Mouse (Mus musculus) neural tube, embryonic 14.5 days (tissue): ENCODE measurements around the gene Usp47. TPM values are rescaled to one million over a fixed set of nuclear protein-coding genes. Genes with fewer than 3 reads are reported as not detected.

Source experiments
- ATAC-seq: fragments of 200-750 bp; cut with Nextera tagmentation; 2 replicates; pipeline ENCODE4 v1.8.0; 2017; ENCODE audit warnings: low read depth, mild to moderate bottlenecking, moderate TSS enrichment, moderate library complexity
- H3K27ac ChIP-seq: fragments of 300-500 bp; sonication (generic); 2 replicates; pipeline ENCODE4 v1.5.1; 2014; ENCODE audit warnings: low read depth, mild to moderate bottlenecking, control low read depth, low read length, moderate library complexity, mixed read lengths
- H3K27me3 ChIP-seq: fragments of 300-500 bp; sonication (generic); 2 replicates; pipeline ENCODE4 v1.6.1; 2014; ENCODE audit warnings: low read length; ENCODE audit not compliant: control insufficient read depth, insufficient read depth
- H3K36me3 ChIP-seq: fragments of 300-500 bp; sonication (generic); 2 replicates; pipeline ENCODE4 v1.6.1; 2014; ENCODE audit warnings: low read length, mixed read lengths; ENCODE audit not compliant: control insufficient read depth, insufficient read depth
- H3K4me1 ChIP-seq: fragments of 300-500 bp; sonication (generic); 2 replicates; pipeline ENCODE4 v1.6.1; 2014; ENCODE audit warnings: low read length; ENCODE audit not compliant: control insufficient read depth, insufficient read depth
- H3K4me2 ChIP-seq: fragments of 300-500 bp; sonication (generic); 2 replicates; pipeline ENCODE4 v1.6.1; 2014; ENCODE audit warnings: mild to moderate bottlenecking, low read depth, low read length, control low read depth
- H3K4me3 ChIP-seq: fragments of 300-500 bp; sonication (generic); 2 replicates; pipeline ENCODE4 v1.5.1; 2014; ENCODE audit warnings: low read depth, low read length, control low read depth, mixed read lengths
- H3K9ac ChIP-seq: fragments of 300-500 bp; sonication (generic); replicated peaks from 2 replicates; pipeline ENCODE4 v1.6.1; 2014; ENCODE audit warnings: low read depth, mild to moderate bottlenecking, control low read depth, low read length, mixed read lengths
- H3K9me3 ChIP-seq: fragments of 300-500 bp; sonication (generic); 2 replicates; pipeline ENCODE4 v1.6.1; 2016; ENCODE audit warnings: low read length; ENCODE audit not compliant: control insufficient read depth
- WGBS: fragments of 180-500 bp; shearing (Covaris S2); extraction: QIAGEN DNeasy Blood & Tissue Kit; methylation state at CpG from one replicate; pipeline ENCODE4 v1.1.7; 2014; 5-methylcytosine and 5-hydroxymethylcytosine counted together
- polyA plus RNA-seq: library from polyadenylated mRNA; unstranded; fragments of >200 nt; fragmentation: Nextera tagmentation; extraction: Ambion mirVana; gene quantifications from 2 replicates; pipeline ENCODE4 v1.2.1, GENCODE M21; 2014

Usp47 gene
- polyA plus RNA-seq, 1 experiment from 2014 or later = 86.2 TPM

DNA sequence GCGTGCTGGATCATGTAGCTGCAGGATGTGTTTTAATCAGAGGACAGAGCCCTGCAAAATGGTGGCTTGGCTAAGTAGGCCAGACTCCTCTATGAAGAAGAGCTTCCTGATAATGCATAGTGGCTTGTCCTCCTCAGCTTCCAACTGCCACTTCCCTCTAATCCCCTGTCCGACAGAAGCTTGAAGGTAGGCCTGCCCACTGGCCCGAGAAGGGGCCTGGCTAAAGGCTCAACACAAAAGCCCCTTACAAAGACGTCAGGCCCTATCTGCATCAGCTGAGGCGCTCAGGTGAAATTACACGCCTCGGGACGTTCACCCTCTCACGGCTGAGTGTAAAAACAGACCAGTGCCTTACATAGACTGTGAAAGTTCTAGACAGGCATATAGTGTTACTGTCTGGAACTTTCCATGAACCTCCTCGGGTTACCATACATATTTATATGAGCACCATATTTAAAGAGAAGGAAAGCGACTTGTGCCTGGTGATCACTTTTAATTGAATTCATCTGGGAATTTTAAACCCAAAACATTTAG lies 121.4 kb downstream of the Usp47 start:
- H3K36me3 ChIP-seq = no peaks in the 10 kb centered on the region
- no peaks in the 10 kb centered on the region for H3K27me3 ChIP-seq
- no peak for ATAC-seq
- H3K9me3 ChIP-seq = no peaks in the 10 kb centered on the region
- no peak overlapping the region for H3K27ac ChIP-seq
- H3K9ac ChIP-seq = no peak overlapping the region
- 0 out of 2 replicates have a peak, but pooled peaks cover 6% of the 10 kb centered on the region for H3K4me1 ChIP-seq
- no peak overlapping the region for H3K4me3 ChIP-seq
- WGBS = 77% methylated on average over 11 of the region's 11 CpGs
- no peak overlapping the region for H3K4me2 ChIP-seq

GRCm38 (mm10) chr7:112147979-112148378 lies 124.7 kb downstream of the Usp47 start:
- Histone ChIP-seq H3K9ac (no peak overlapping the region), H3K4me3 (no peak overlapping the region), H3K4me2 (no peak overlapping the region), H3K9me3 (no peaks in the 10 kb centered on the region), H3K27me3 (no peaks in the 10 kb centered on the region), H3K4me1 (0 out of 2 replicates have a peak, but pooled peaks cover 6% of the 10 kb centered on the region), H3K36me3 (no peaks in the 10 kb centered on the region), H3K27ac (no peak overlapping the region)
- 81% methylated on average over 2 of the region's 2 CpGs for WGBS
- ATAC-seq = no peak

DNA sequence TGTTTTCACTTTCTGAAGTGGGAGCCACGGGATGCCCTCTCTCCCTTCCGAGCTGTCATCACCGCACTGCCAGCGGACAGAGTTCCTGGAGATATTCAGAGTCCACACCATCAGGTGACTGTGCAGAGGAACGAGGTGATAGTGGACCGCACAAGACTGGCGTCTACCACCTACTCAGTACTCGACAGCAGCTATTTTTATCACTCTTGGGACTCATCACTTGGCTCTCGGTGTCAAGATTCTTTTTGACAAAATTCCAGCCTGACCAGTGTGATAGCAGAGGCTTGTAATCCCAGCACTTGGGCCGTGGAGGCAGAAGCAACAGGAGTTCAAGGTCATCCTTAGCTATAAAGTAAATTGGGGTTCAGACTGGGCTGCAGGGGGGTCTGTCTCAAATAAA lies 125.8 kb downstream of the Usp47 start:
- Histone ChIP-seq H3K9me3 (no peaks in the 10 kb centered on the region), H3K27ac (no peak overlapping the region), H3K4me3 (no peak overlapping the region), H3K27me3 (no peaks in the 10 kb centered on the region), H3K36me3 (no peaks in the 10 kb centered on the region), H3K4me2 (no peak overlapping the region), H3K9ac (no peak overlapping the region), H3K4me1 (no peaks in the 10 kb centered on the region)
- no peak for ATAC-seq
- 90% methylated on average over 10 of the region's 10 CpGs for WGBS

GRCm38 (mm10) chr7:112154445-112154844 lies 131.1 kb downstream of the Usp47 start:
- no peaks in the 10 kb centered on the region for H3K36me3 ChIP-seq
- H3K9me3 ChIP-seq = no peaks in the 10 kb centered on the region
- no peak overlapping the region for H3K27ac ChIP-seq
- 56% methylated on average over 4 of the region's 4 CpGs for WGBS
- peaks cover 5% of the 10 kb centered on the region; the same call in 1 of the 2 replicates for H3K4me1 ChIP-seq
- H3K4me3 ChIP-seq = no peak overlapping the region
- no peak overlapping the region for H3K4me2 ChIP-seq
- ATAC-seq = no peak
- no peaks in the 10 kb centered on the region for H3K27me3 ChIP-seq
- no peak overlapping the region for H3K9ac ChIP-seq

- Histone ChIP-seq H3K4me2 (no peak overlapping the region), H3K4me3 (no peak overlapping the region), H3K36me3 (no peaks in the 10 kb centered on the region), H3K27ac (no peak overlapping the region), H3K9me3 (no peaks in the 10 kb centered on the region), H3K9ac (no peak overlapping the region), H3K27me3 (no peaks in the 10 kb centered on the region), H3K4me1 (peaks cover 5% of the 10 kb centered on the region; the same call in 1 of the 2 replicates)
- WGBS = 44% methylated on average over 1 of the region's 1 CpGs
- no peak for ATAC-seq
Measured at GRCm38 (mm10) chr7:112155194-112155593, 131.9 kb downstream of the Usp47 start.

DNA sequence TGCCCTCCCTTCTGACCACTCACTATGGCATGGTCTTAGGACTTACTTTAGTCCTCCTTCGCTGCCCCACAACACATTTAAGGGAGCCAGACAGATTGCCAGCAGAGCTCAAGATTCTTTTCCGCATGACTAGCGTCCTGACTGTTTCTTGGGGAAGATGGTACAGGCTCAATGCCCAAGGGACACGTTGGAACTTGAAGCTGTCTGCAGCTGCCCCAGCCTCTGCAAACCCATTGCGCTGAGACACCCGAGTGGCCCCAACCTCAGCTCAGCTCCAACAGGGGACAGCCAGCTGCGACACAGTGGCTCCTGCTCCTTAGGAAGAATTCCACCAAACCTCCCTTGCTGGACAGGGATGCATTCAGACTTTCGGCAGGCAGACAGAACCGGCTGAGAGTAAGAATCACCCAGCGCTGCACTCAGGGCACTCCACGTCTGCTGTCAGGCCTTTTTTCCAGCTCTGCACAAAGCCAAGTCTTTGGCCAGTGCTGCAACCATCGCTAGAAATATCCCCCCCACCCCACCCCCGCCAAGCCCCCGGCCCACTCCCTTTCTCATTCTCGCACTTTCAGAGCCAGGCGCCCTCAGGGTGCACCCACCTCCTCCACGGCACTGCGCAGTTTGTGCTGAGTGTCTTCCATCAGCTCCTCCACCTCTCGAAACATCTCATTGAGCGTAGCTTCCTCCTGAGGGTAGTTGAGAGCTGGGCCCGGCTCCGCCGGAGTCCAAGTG lies 134.4 kb downstream of the Usp47 start:
- Histone ChIP-seq H3K4me1 (peaks cover 5% of the 10 kb centered on the region; the same call in 1 of the 2 replicates), H3K4me2 (peak overlapping the region; percentile 62), H3K27me3 (no peaks in the 10 kb centered on the region), H3K36me3 (no peaks in the 10 kb centered on the region), H3K4me3 (peak overlapping the region; percentile 38), H3K9me3 (no peaks in the 10 kb centered on the region), H3K27ac (no peak overlapping the region), H3K9ac (peak overlapping the region; percentile 65)
- WGBS = 10% methylated on average over 23 of the region's 23 CpGs
- ATAC-seq = peak; percentile 41

GRCm38 (mm10) chr7:112158316-112158741 lies 135.0 kb downstream of the Usp47 start:
- Histone ChIP-seq H3K4me2 (peak overlapping the region; percentile 62), H3K9me3 (no peaks in the 10 kb centered on the region), H3K4me3 (peak overlapping the region; percentile 38), H3K27ac (no peak overlapping the region), H3K9ac (peak overlapping the region; percentile 65), H3K27me3 (no peaks in the 10 kb centered on the region), H3K4me1 (peaks cover 5% of the 10 kb centered on the region; the same call in 1 of the 2 replicates), H3K36me3 (no peaks in the 10 kb centered on the region)
- under 1% methylated on average over 22 of the region's 23 CpGs for WGBS
- peak; percentile 55 for ATAC-seq

GRCm38 (mm10) chr7:112158942-112159341 lies 135.6 kb downstream of the Usp47 start, which contains the start of gene Dkk3:
Gene Dkk3 (minus strand): TSS chr7:112159057.
- Histone ChIP-seq H3K4me3 (peak within 1 kb of the TSS; percentile 38), H3K9me3 (no peaks in the 10 kb centered on the region), H3K9ac (peak within 1 kb of the TSS; percentile 65), H3K27me3 (no peaks in the 10 kb centered on the region), H3K27ac (no peak within 1 kb of the TSS), H3K4me1 (peaks cover 5% of the 10 kb centered on the region; the same call in 1 of the 2 replicates), H3K4me2 (peak within 1 kb of the TSS; percentile 62), H3K36me3 (no peaks in the 10 kb centered on the region)
- WGBS = 5% methylated on average over 21 of the region's 21 CpGs
- ATAC-seq = peak; percentile 51; the same call in 1 of the 2 replicates

DNA sequence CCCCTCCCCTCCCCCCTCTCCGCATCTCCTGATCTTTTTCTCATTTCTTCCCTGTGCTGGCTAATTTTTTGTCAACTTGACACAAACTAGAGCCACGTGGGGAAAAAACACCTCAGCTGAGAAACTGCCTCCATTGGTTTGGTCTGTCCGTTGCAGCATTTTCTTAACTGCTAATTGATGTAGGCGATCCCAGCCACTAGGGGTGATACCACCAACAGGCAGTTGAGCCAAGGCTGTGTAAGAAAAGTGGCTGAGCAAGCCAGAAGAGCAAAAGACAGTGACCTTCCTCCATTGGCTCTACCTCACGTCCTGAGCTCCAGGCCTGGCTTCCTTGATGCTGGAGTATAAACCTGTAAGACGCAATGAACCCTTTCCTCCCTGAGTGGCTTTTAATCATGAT lies 136.5 kb downstream of the Usp47 start:
- no peaks in the 10 kb centered on the region for H3K9me3 ChIP-seq
- H3K4me2 ChIP-seq = no peak overlapping the region
- no peak overlapping the region for H3K27ac ChIP-seq
- H3K4me3 ChIP-seq = no peak overlapping the region
- H3K4me1 ChIP-seq = peaks cover 5% of the 10 kb centered on the region; the same call in 1 of the 2 replicates
- ATAC-seq = no peak
- no peaks in the 10 kb centered on the region for H3K36me3 ChIP-seq
- no peaks in the 10 kb centered on the region for H3K27me3 ChIP-seq
- no peak overlapping the region for H3K9ac ChIP-seq
- 39% methylated on average over 5 of the region's 6 CpGs for WGBS
